In the genomic region with DNA sequence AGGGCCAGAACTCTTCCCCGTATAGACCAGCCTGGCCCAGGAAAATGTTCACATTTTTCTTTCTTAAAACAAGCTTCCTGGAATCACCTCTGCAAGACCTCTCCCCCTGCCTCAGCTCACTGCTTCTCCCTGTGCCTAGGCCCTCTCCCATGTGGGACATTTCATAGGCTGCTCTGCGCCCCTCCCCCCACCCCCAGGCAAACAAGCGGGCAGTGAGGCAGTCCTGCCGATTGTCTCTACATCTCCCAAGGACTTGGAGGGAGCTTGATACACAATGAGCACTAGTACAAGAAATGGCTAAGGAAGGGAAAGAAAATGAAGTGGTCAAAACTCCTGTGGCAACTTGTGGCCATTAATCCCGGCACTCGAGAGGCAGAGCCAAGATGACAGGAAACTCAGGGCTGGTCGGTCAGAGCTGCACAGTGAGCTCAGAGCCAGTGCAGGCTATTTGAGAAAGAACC, we compare ENCODE assay signal across 11 mouse cellular contexts. TPM values are rescaled to one million over a fixed set of nuclear protein-coding genes. Genes with fewer than 3 reads are reported as not detected.
DNase-seq lines count a peak whose midpoint lies in the region; ATAC-seq lines count a peak whose summit lies in the region.
"Had no signal": no experiment of that assay in that cellular context is flagged by ENCODE, and none has a peak within 500 bp of the region (broad histone marks: within the 10 kb centered on the region; RNA-seq: fewer than 3 reads in every experiment).

No protein-coding gene starts in this region.

- peaks cover 54% of the 10 kb centered on the region for H3K4me1 ChIP-seq in heart, embryonic 10.5 days
- H3K4me1 ChIP-seq in lung, embryonic 16.5 days (replicated peaks; ENCODE audit: control insufficient read depth, insufficient read depth, low read length): peaks cover 41% of the 10 kb centered on the region
- peaks cover 57% of the 10 kb centered on the region for H3K4me1 ChIP-seq in embryonic facial prominence, embryonic 13.5 days
- peaks cover 65% of the 10 kb centered on the region for H3K4me1 ChIP-seq in stomach, embryonic 15.5 days
- H3K4me1 ChIP-seq in midbrain, embryonic 15.5 days: no peaks in the 10 kb centered on the region

- H3K27me3 ChIP-seq in heart, embryonic 10.5 days (ENCODE audit: insufficient read depth, poor library complexity, severe bottlenecking): peaks cover 24% of the 10 kb centered on the region
- H3K27me3 ChIP-seq in lung, embryonic 16.5 days (ENCODE audit: control insufficient read depth, insufficient read depth, low read depth, low read length): peaks cover 7% of the 10 kb centered on the region
- peaks cover 8% of the 10 kb centered on the region; the same call in 1 of the 2 replicates for H3K27me3 ChIP-seq in embryonic facial prominence, embryonic 13.5 days
- no peaks in the 10 kb centered on the region for H3K27me3 ChIP-seq in stomach, embryonic 15.5 days (replicated peaks)
- H3K27me3 ChIP-seq in midbrain, embryonic 15.5 days (replicated peaks): no peaks in the 10 kb centered on the region

- ATAC-seq in lung, embryonic 16.5 days (ENCODE audit: low read depth): no peak
- no peak for ATAC-seq in embryonic facial prominence, embryonic 13.5 days (ENCODE audit: insufficient number of reproducible peaks, insufficient read depth, low FRiP score, low TSS enrichment, low read depth)
- 0 out of 2 replicates have a peak, but pooled peaks have one; percentile 1 for ATAC-seq in stomach, embryonic 15.5 days (ENCODE audit: insufficient read depth, low FRiP score, low read depth)
- no peak for ATAC-seq in midbrain, embryonic 15.5 days (replicated peaks)
- ATAC-seq: activated CD4-positive, CD25-positive, alpha-beta regulatory T cell, adult 4 months had no signal

- WGBS in heart, embryonic 10.5 days: 23% methylated on average over 7 of the region's 7 CpGs
- 17% methylated on average over 7 of the region's 7 CpGs for WGBS in lung, embryonic 16.5 days
- WGBS in embryonic facial prominence, embryonic 13.5 days: 23% methylated on average over 7 of the region's 7 CpGs
- WGBS in stomach, embryonic 15.5 days: 15% methylated on average over 7 of the region's 7 CpGs
- 33% methylated on average over 7 of the region's 7 CpGs for WGBS in midbrain, embryonic 15.5 days

- no peak overlapping the region; the same call in 1 of the 2 replicates for H3K4me2 ChIP-seq in lung, embryonic 16.5 days (ENCODE audit: low read depth, low read length)
- no peak overlapping the region for H3K4me2 ChIP-seq in embryonic facial prominence, embryonic 13.5 days
- peak overlapping the region; percentile 38 for H3K4me2 ChIP-seq in stomach, embryonic 15.5 days
- no peak overlapping the region for H3K4me2 ChIP-seq in midbrain, embryonic 15.5 days
- H3K4me2 ChIP-seq: liver, embryonic 13.5 days had no signal

- H3K4me3 ChIP-seq in heart, embryonic 10.5 days: peak overlapping the region; percentile 1; the same call in 1 of the 2 replicates
- no peak overlapping the region for H3K4me3 ChIP-seq in lung, embryonic 16.5 days (ENCODE audit: low read length)
- H3K4me3 ChIP-seq in embryonic facial prominence, embryonic 13.5 days: no peak overlapping the region
- H3K4me3 ChIP-seq in stomach, embryonic 15.5 days (replicated peaks): no peak overlapping the region; the same call in 1 of the 2 replicates
- H3K4me3 ChIP-seq in midbrain, embryonic 15.5 days: no peak overlapping the region
- H3K4me3 ChIP-seq: liver, embryonic 13.5 days had no signal

- H3K9me3 ChIP-seq in heart, embryonic 10.5 days: no peaks in the 10 kb centered on the region
- no peaks in the 10 kb centered on the region for H3K9me3 ChIP-seq in lung, embryonic 16.5 days (ENCODE audit: control insufficient read depth, low read length)
- H3K9me3 ChIP-seq in embryonic facial prominence, embryonic 13.5 days: no peaks in the 10 kb centered on the region
- no peaks in the 10 kb centered on the region for H3K9me3 ChIP-seq in stomach, embryonic 15.5 days
- no peaks in the 10 kb centered on the region for H3K9me3 ChIP-seq in midbrain, embryonic 15.5 days
- H3K9me3 ChIP-seq: liver, embryonic 13.5 days had no signal

- intact Hi-C loops in heart, postnatal 10 days (cut with DNase I): loop anchor here (2.0 kb wide), 1 partner anchor 52 kb away; no protein-coding TSS in a partner anchor

- DNase-seq in heart, embryonic 10.5 days (ENCODE audit: low spot score): no peak
- no peak for DNase-seq in heart, postnatal 10 days
- DNase-seq in lung, adult 18-20 months: no peak
- DNase-seq in left cerebral cortex, adult 8-10 months (ENCODE audit: low spot score in 2 of 2): no peak
- DNase-seq: embryo, embryonic 11 days; liver, embryonic 13.5 days had no signal

- H3K36me3 ChIP-seq in heart, embryonic 10.5 days: no peaks in the 10 kb centered on the region
- no peaks in the 10 kb centered on the region for H3K36me3 ChIP-seq in lung, embryonic 16.5 days (ENCODE audit: control insufficient read depth, insufficient read depth, low read length)
- no peaks in the 10 kb centered on the region for H3K36me3 ChIP-seq in embryonic facial prominence, embryonic 13.5 days
- H3K36me3 ChIP-seq in stomach, embryonic 15.5 days: no peaks in the 10 kb centered on the region
- no peaks in the 10 kb centered on the region for H3K36me3 ChIP-seq in midbrain, embryonic 15.5 days (replicated peaks)
- H3K36me3 ChIP-seq: liver, embryonic 13.5 days had no signal

- H3K9ac ChIP-seq in lung, embryonic 16.5 days (ENCODE audit: low read length): no peak overlapping the region
- no peak overlapping the region for H3K9ac ChIP-seq in embryonic facial prominence, embryonic 13.5 days
- no peak overlapping the region for H3K9ac ChIP-seq in stomach, embryonic 15.5 days
- no peak overlapping the region for H3K9ac ChIP-seq in midbrain, embryonic 15.5 days
- H3K9ac ChIP-seq: liver, embryonic 13.5 days had no signal

- H3K27ac ChIP-seq in heart, embryonic 10.5 days: peak overlapping the region; percentile 69
- H3K27ac ChIP-seq in lung, embryonic 16.5 days (ENCODE audit: low read length): 0 out of 2 replicates have a peak overlapping the region, but pooled peaks have one; percentile 6
- peak overlapping the region; percentile 1; the same call in 1 of the 2 replicates for H3K27ac ChIP-seq in embryonic facial prominence, embryonic 13.5 days
- H3K27ac ChIP-seq in stomach, embryonic 15.5 days: peak overlapping the region; percentile 77
- H3K27ac ChIP-seq in midbrain, embryonic 15.5 days: no peak overlapping the region
- H3K27ac ChIP-seq: liver, embryonic 13.5 days had no signal

RNA-seq across cellular contexts. Expression of a gene that starts 8.1 kb away (rescaled TPM):
- polyA plus RNA-seq in heart, embryonic 10.5 days (2016; fragmentation: Nextera tagmentation; extraction: Ambion mirVana): 0.53 and 0.71 TPM in 2 replicates
- 10 to 100 TPM; 13.6 to 17.4 TPM for total RNA-seq in heart, postnatal 10 days (2021)
- polyA plus RNA-seq in lung, embryonic 16.5 days (2015; fragmentation: Nextera tagmentation; extraction: Ambion mirVana): 0.84 and 1.4 TPM in 2 replicates
- polyA plus RNA-seq in embryonic facial prominence, embryonic 13.5 days (2015; fragmentation: Nextera tagmentation; extraction: Ambion mirVana): 0.95 and 1.2 TPM in 2 replicates
- polyA plus RNA-seq in stomach, embryonic 15.5 days (2015; fragmentation: Nextera tagmentation; extraction: Ambion mirVana): 3.8 and 4.7 TPM in 2 replicates
- total RNA-seq in left cerebral cortex, adult 8-10 months (2022): 1 to 10 TPM; 7.5 to 9.3 (median 8.1) TPM
- polyA plus RNA-seq in midbrain, embryonic 15.5 days (2015; fragmentation: Nextera tagmentation; extraction: Ambion mirVana): 1.1 and 1.3 TPM in 2 replicates
- polyA plus RNA-seq: activated CD4-positive, CD25-positive, alpha-beta regulatory T cell, adult 4 months had no signal

RNA-seq across cellular contexts. Expression of a gene that starts 14.4 kb away (rescaled TPM):
- 13.0 and 14.9 TPM in 2 replicates for polyA plus RNA-seq in heart, embryonic 10.5 days (2016; fragmentation: Nextera tagmentation; extraction: Ambion mirVana)
- total RNA-seq in heart, postnatal 10 days (2021): 1 to 10 TPM; 2.4 to 3.1 TPM
- polyA plus RNA-seq in lung, embryonic 16.5 days (2015; fragmentation: Nextera tagmentation; extraction: Ambion mirVana): 9.2 and 9.5 TPM in 2 replicates
- 8.3 and 9.8 TPM in 2 replicates for polyA plus RNA-seq in embryonic facial prominence, embryonic 13.5 days (2015; fragmentation: Nextera tagmentation; extraction: Ambion mirVana)
- polyA plus RNA-seq in stomach, embryonic 15.5 days (2015; fragmentation: Nextera tagmentation; extraction: Ambion mirVana): 6.1 and 7.0 TPM in 2 replicates
- total RNA-seq in left cerebral cortex, adult 8-10 months (2022): 10 to 100 TPM; 15.1 to 16.5 (median 16.1) TPM
- 24.4 and 25.1 TPM in 2 replicates for polyA plus RNA-seq in midbrain, embryonic 15.5 days (2015; fragmentation: Nextera tagmentation; extraction: Ambion mirVana)

RNA-seq across cellular contexts. Expression of a gene that starts 33.9 kb away (rescaled TPM):
- polyA plus RNA-seq in heart, embryonic 10.5 days (2016; fragmentation: Nextera tagmentation; extraction: Ambion mirVana): 0.57 and 2.9 TPM in 2 replicates
- 1 to 10 TPM; 5.7 to 5.8 TPM for total RNA-seq in heart, postnatal 10 days (2021)
- 15.0 and 20.3 TPM in 2 replicates for polyA plus RNA-seq in lung, embryonic 16.5 days (2015; fragmentation: Nextera tagmentation; extraction: Ambion mirVana)
- polyA plus RNA-seq in embryonic facial prominence, embryonic 13.5 days (2015; fragmentation: Nextera tagmentation; extraction: Ambion mirVana): 6.1 and 7.3 TPM in 2 replicates
- 14.5 and 16.8 TPM in 2 replicates for polyA plus RNA-seq in stomach, embryonic 15.5 days (2015; fragmentation: Nextera tagmentation; extraction: Ambion mirVana)
- 10 to 100 TPM in 3 of 4 experiments, 1 to 10 TPM in 1; 10.0 to 22.8 (median 16.5) TPM for total RNA-seq in left cerebral cortex, adult 8-10 months (2022)
- 7.3 and 8.6 TPM in 2 replicates for polyA plus RNA-seq in midbrain, embryonic 15.5 days (2015; fragmentation: Nextera tagmentation; extraction: Ambion mirVana)

RNA-seq across cellular contexts. Expression of a gene that starts 34.8 kb away (rescaled TPM):
- polyA plus RNA-seq in heart, embryonic 10.5 days (2016; fragmentation: Nextera tagmentation; extraction: Ambion mirVana): 66.5 and 98.2 TPM in 2 replicates
- total RNA-seq in heart, postnatal 10 days (2021): 10 to 100 TPM; 13.7 to 16.6 TPM
- polyA plus RNA-seq in lung, embryonic 16.5 days (2015; fragmentation: Nextera tagmentation; extraction: Ambion mirVana): 105 and 108 TPM in 2 replicates
- 139 and 147 TPM in 2 replicates for polyA plus RNA-seq in embryonic facial prominence, embryonic 13.5 days (2015; fragmentation: Nextera tagmentation; extraction: Ambion mirVana)
- 97.0 and 100 TPM in 2 replicates for polyA plus RNA-seq in stomach, embryonic 15.5 days (2015; fragmentation: Nextera tagmentation; extraction: Ambion mirVana)
- 10 to 100 TPM in 3 of 4 experiments, 1 to 10 TPM in 1; 9.5 to 12.3 (median 10.2) TPM for total RNA-seq in left cerebral cortex, adult 8-10 months (2022)
- polyA plus RNA-seq in midbrain, embryonic 15.5 days (2015; fragmentation: Nextera tagmentation; extraction: Ambion mirVana): 44.1 and 50.1 TPM in 2 replicates
